Mouse (Mus musculus) MN1 (cell line): Measurements from ENCODE around the gene Oxct2b.
"Not testable (repeated sequence)": the region's sequence is repeated elsewhere in the genome, so short reads cannot be mapped to it uniquely, and the experiment has no call there.

Source experiments
- DNase-seq: peaks from one replicate; pipeline ENCODE4 v3.0.0-alpha.2; 2016; ENCODE audit warnings: low spot score

Oxct2b gene

GRCm38 (mm10) chr4:123116011-123116410 is at the start of gene Oxct2b:
Gene Oxct2b, plus strand, starts transcription at chr4:123116266.
- no peak for DNase-seq

DNA sequence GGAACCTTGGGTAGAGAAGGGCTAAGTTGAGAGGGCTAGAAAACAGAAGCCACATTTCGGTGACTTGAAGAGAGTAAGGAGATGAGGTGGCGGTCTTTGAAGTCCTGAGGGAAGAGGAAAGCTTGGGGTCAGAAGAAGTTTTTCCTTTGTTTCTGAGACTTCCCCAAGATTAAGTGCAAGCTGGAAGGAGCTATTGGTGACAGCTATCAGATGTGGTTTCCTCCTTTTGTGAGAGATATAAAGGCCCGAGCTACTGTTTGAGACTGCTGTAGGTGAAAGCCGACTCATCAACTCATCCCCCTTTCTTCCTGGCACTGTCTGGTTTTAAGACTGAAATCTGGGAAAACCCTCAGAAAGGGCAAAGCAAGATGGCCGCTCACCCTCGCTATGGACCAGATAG is 47.4 kb upstream of the Oxct2b start:
- DNase-seq = no peak

- DNase-seq = peak; percentile 30
Measured at GRCm38 (mm10) chr4:123071266-123071966, 44.6 kb upstream of the Oxct2b start.

- DNase-seq = no peak
Measured at GRCm38 (mm10) chr4:123076928-123077327, 39.1 kb upstream of the Oxct2b start.

GRCm38 (mm10) chr4:123078231-123078630 is 37.8 kb upstream of the Oxct2b start:
- DNase-seq = no peak

- no peak for DNase-seq
Measured at GRCm38 (mm10) chr4:123080791-123081190, 35.3 kb upstream of the Oxct2b start.

DNA sequence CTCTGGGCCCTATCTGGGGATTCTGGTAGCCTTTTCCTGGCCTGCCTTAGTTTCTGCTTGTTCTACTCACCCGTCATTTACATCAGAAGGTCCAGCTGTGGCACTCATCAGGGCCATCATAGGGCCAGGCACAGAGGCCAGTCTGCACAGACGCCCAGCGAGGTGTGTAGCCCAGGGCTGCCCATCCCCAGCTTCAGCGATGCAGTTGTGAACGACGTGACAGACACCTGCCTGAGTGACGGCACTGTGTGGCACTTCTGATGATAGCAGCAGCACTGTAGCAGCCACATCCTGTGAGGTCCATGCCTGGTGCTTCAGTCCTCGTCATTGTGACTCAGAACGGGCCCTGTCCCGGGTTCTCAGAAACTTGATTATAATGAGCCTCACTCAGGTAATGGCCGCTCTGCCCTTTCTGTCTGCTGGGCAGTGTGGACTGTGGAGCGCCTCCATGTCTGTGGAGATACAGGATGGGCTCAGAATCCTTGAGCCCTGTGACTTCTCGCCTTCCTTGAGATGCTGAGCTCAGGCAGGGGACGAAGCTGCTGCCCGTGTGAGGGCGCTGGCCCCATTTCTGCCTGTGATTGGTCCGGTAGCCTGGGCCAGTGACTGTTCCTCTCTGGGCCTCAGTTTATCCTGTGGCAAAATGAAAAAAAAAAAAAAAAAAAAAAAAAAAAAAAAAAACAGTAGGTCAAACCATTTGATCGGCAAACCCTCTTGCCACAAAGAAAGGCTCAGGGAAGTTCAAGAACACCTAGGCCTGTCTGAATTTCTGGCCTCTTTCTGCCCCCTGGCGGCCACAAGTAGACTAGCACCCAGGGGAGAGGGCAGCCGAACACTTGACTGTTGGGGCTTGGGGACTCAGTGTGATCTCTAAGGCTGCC is 33.5 kb upstream of the Oxct2b start:
- peak; percentile 61 for DNase-seq

DNA sequence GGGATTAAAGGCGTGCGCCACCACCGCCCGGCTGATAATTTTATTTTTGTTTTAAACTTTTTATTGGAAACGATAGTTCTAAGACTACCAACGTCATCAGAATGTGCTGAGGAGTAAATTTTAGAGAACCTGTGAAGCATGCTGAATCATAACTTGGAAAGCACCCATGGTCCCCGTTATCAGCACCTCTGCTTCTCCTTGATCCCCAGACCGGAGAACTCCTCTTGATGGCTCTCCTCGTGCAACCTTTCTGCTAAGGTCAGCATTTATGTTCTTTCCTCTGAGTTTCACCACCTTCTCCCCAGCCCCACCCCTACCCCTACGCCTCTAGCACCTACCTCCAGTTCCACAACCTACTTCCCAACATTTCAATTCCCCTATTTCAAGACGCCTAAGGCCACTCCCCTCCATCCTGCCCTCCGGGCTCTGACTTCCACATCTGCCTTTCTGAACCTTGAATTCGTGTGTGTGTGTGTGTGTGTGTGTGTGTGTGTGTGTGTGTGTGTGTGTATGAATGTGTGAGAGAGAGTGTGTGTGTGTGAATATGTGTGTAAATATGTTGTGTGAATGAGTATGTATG is 32.7 kb upstream of the Oxct2b start:
- no peak for DNase-seq

DNA sequence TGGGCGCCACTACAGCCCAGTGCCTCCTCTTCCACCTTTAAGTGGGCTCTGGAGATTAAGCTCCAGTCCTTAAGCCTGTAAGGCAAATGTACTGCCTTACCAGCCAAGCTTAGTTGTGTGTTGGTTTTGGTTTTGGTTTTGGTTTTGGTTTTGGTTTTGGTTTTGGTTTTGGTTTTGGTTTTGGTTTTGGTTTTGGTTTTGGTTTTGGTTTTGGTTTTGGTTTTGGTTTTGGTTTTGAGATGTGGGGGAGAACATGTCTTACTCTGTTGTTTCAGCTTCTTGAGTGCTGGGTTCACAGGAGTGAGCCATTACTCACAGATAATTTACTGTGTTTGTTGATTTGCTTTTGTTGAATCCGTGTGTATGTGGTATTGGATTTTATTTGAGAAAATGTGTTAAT is 30.8 kb upstream of the Oxct2b start:
- DNase-seq = no peak

- DNase-seq = no peak
Measured at GRCm38 (mm10) chr4:123086381-123086780, 29.7 kb upstream of the Oxct2b start.

DNA sequence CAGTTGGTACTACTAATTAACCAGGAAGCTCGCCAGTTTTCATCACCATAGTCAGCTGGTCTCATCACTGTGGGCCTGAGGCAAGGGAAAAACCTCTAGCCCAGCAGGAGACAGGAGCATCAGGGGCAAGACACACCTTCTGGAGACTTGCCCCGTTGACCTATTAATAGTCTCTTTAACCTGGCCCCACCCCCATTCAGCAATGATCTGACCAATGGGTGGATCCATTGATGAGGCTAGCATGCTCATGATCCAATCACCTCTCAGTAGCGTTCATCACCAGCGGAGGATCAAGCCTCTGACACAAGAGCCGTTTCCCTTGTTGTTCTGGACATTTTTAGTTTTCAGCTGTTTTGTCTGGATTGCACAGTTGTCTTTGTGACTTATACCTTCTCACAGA is 23.4 kb upstream of the Oxct2b start:
- no peak for DNase-seq

GRCm38 (mm10) chr4:123093064-123093776 is 22.8 kb upstream of the Oxct2b start:
- no peak for DNase-seq

DNA sequence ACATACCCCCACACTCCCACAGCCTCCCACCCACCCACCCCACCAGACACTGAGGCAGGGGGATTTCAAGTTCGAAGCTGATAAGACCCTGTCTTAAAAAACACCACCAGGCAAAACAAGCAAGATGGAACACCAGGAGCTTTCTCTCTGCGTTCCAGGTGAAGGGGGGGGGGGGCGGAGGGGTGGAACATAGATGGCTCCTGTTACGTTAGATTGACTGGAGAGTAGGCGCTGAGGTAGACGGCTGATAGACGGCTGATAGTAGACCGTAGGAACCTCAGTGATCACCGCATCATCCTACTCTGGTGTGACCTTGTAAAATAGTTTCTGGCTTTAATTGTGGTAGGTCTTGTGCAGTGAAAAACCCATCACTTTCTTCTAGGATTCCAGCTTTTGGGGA is 22.2 kb upstream of the Oxct2b start:
- no peak for DNase-seq

DNA sequence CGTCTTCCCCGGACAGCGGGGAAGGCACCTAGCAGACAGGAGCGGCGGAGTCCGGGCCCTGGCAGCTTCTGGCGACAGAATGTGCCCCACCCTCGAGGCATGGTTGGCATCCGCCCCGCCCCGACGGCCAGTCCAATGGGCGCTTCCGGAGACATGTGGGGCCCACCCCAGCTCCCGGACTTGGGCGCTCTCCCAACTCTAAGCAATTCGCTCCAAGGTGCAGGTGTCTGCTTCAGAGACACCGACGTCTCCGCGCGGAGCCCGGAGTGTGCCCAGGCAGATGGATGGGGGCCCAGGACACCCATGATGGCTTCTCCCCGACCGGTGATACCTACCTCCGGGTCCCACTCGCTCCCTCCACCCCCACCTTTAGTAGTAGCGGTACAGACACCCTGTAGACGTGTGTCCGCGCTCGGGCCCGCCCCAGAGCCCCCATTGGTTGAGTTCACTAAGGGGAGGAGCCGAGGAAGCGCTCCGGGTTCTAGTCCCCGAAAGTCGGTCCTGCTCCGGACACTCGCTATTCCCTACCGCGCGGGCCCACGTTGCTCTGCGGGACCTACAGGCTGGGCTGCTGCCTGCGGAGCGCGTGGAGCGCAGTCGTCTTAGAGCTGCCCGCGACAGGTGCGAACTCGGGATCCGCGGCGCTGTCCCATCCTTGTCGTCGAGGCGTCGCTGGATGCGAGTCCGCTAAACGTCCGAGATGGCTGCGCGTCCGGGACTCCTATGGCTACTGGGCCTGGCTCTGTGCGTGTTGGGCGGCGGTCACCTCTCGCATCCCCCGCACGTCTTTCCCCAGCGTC is 11.2 kb upstream of the Oxct2b start, which contains the start of gene Bmp8b:
TSS of gene Bmp8b (plus strand) at position 515 of the 800 bp plus-strand sequence.
- no peak for DNase-seq

GRCm38 (mm10) chr4:123105451-123105790 is 10.6 kb upstream of the Oxct2b start:
- DNase-seq = no peak

DNA sequence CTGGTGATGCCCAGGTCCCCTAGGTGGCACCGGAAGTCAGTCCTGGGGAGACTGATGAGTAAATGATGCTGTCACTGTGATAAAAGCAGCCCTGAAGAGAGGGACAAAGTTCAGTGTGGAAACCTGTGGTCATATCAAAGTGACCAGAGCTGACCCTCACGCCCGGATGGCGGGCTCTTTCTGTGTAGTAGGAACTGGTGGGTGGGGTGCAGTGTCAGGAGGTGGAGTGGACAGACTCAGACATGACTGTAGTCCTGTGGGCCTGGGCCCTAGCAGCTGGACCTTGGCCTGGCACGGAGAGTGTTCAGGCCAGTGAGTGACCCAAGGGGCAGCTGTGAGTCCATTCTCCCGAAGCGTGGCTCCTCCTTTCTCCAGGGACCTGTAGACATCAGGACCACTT is 10.1 kb upstream of the Oxct2b start:
- DNase-seq = not testable (repeated sequence)

- DNase-seq = peak; percentile 23
Measured at GRCm38 (mm10) chr4:123106864-123107263, 9.2 kb upstream of the Oxct2b start.

GRCm38 (mm10) chr4:123108056-123108455 is 8.0 kb upstream of the Oxct2b start:
- DNase-seq = no peak

DNA sequence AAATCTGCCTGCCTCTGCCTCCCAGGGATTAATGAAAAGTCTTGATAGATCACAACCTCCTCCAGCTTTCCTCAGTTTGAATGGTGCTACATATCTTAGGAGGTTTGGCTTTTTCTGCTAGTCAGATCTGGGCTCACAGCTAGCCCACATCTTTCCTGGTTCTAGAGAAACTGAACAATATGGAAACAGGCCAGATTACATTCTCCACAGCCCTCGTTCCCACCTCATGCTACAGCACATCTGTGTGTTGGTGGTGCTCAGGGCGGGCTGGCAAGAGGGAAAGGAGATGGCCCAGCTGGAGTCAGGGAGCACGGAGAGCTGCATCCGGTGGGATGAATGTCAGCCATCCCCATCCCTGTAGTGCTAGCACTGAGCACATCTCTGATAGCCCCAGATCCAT is 5.3 kb upstream of the Oxct2b start:
- DNase-seq = no peak

- DNase-seq = not testable (repeated sequence)
Measured at GRCm38 (mm10) chr4:123111275-123111983, 4.6 kb upstream of the Oxct2b start.
